In the genomic region with DNA sequence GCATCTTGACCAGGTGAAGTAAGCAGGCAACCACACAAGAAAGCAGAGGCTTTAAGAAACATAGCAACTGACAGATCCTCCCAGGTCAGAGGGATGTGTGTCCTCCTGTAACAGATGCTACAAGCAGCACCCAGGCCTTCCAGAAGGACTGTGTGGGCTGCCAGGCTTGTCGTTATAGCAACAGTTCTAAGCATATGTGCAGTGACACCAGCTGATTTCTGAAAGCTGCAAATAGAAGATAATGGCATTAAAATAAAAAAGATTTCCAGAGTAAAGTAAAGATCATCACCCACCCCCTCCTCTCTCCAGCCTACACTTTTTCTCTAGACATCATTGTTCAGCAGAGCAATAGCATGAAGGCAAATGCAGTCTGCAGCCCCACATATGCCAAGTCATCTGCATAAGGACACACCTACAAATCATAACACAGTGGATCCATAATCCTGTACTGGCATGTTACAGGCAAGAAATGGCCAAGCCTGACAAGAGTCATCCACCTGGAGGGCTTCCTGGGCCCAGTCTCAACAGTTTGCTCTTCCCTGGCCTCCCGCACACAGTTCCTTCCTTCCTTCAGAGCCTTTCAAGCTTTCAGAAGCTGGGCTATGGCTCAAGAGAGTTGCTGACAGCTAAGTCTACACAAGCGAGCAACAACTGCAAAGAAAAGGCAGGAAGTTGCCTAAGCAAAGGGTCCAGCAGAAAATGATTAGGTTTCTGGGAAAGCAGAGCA, we compare ENCODE assay signal across 9 mouse cellular contexts.
DNase-seq lines count a peak whose midpoint lies in the region; ATAC-seq lines count a peak whose summit lies in the region.
"Had no signal": no experiment of that assay in that cellular context is flagged by ENCODE, and none has a peak within 500 bp of the region (broad histone marks: within the 10 kb centered on the region; RNA-seq: fewer than 3 reads in every experiment).

No protein-coding gene starts in this region.

- peaks cover 37% of the 10 kb centered on the region for H3K4me1 ChIP-seq in neural tube, embryonic 15.5 days
- peaks cover 67% of the 10 kb centered on the region for H3K4me1 ChIP-seq in forebrain, embryonic 15.5 days

- H3K36me3 ChIP-seq in neural tube, embryonic 15.5 days = no peaks in the 10 kb centered on the region
- no peaks in the 10 kb centered on the region for H3K36me3 ChIP-seq in forebrain, embryonic 15.5 days

- WGBS in neural tube, embryonic 15.5 days = 67% methylated on average over 3 of the region's 3 CpGs
- WGBS in forebrain, embryonic 15.5 days = 52% methylated on average over 3 of the region's 3 CpGs

- no peak overlapping the region for H3K4me2 ChIP-seq in neural tube, embryonic 15.5 days
- no peak overlapping the region; the same call in 1 of the 2 replicates for H3K4me2 ChIP-seq in forebrain, embryonic 15.5 days (replicated peaks)

- no peaks in the 10 kb centered on the region for H3K27me3 ChIP-seq in neural tube, embryonic 15.5 days (replicated peaks)
- no peaks in the 10 kb centered on the region for H3K27me3 ChIP-seq in forebrain, embryonic 15.5 days

- no peaks in the 10 kb centered on the region for H3K9me3 ChIP-seq in neural tube, embryonic 15.5 days (replicated peaks)
- no peaks in the 10 kb centered on the region for H3K9me3 ChIP-seq in forebrain, embryonic 15.5 days

- H3K27ac ChIP-seq in neural tube, embryonic 15.5 days (replicated peaks) = 0 out of 2 replicates have a peak overlapping the region, but pooled peaks have one; percentile 10
- H3K27ac ChIP-seq in forebrain, embryonic 15.5 days (replicated peaks) = peak overlapping the region; percentile 78
- H3K27ac ChIP-seq: liver, embryonic 14.5 days had no signal

- no peak overlapping the region for H3K4me3 ChIP-seq in neural tube, embryonic 15.5 days (replicated peaks)
- no peak overlapping the region for H3K4me3 ChIP-seq in forebrain, embryonic 15.5 days

- no peak for ATAC-seq in neural tube, embryonic 15.5 days (ENCODE audit: low FRiP score)
- peak; percentile 78 for ATAC-seq in forebrain, embryonic 15.5 days (replicated peaks)

- H3K9ac ChIP-seq in neural tube, embryonic 15.5 days (replicated peaks) = no peak overlapping the region
- H3K9ac ChIP-seq in forebrain, embryonic 15.5 days (replicated peaks) = no peak overlapping the region
- H3K9ac ChIP-seq: liver, embryonic 14.5 days had no signal

- no peak for DNase-seq in neural tube, embryonic 10.5 days (ENCODE audit: extremely low spot score, low spot score)
- DNase-seq in layer of hippocampus, postnatal 10 days (ENCODE audit: low spot score in 2 of 2) = peak; percentile 64 to 66
- DNase-seq in right cerebral cortex, postnatal 14 days = peak; percentile 58
- no peak for DNase-seq in thymus, postnatal 36 days
- DNase-seq in yolk sac, embryonic 10.5 days (ENCODE audit: low spot score) = no peak
- DNase-seq in spleen, postnatal 14 days (ENCODE audit: low spot score in 2 of 2) = no peak

Comparison
In these comparisons a context has a peak if more than half of its experiments do, and no peak if none do; other contexts are left out.
1. DNase-seq: peak in layer of hippocampus, postnatal 10 days (2 of 2) and right cerebral cortex, postnatal 14 days (single experiment); none in neural tube, embryonic 10.5 days (single experiment), thymus, postnatal 36 days (0 of 2), yolk sac, embryonic 10.5 days (single experiment) and spleen, postnatal 14 days (0 of 2).